Mouse (Mus musculus) spleen, adult 2 months (tissue): ENCODE results near the gene Fhl2. TPM values are rescaled to one million over a fixed set of nuclear protein-coding genes. Genes with fewer than 3 reads are reported as not detected.

Experiments
- DNase-seq, 2 experiments: peaks; one replicate each; pipeline versions ENCODE4 v3.0.0 to v3.0.0-alpha.2; 2012 to 2021; ENCODE audit warnings: low spot score in 2 of 2, low read depth in 1 of 2
- H3K27ac ChIP-seq: fragments of 200-500 bp; 2 replicates; pipeline ENCODE4 v1.5.1; 2012; ENCODE audit warnings: low read length, inconsistent platforms; ENCODE audit not compliant: insufficient read depth
- H3K27me3 ChIP-seq: fragments of 200-500 bp; 2 replicates; pipeline ENCODE4 v1.6.1; 2012; ENCODE audit warnings: mild to moderate bottlenecking, moderate library complexity, low read length, inconsistent platforms; ENCODE audit not compliant: control insufficient read depth, insufficient read depth
- H3K36me3 ChIP-seq: fragments of 200-500 bp; 2 replicates; pipeline ENCODE4 v1.6.1; 2012; ENCODE audit warnings: mild to moderate bottlenecking, low read length, inconsistent platforms; ENCODE audit not compliant: control insufficient read depth, insufficient read depth
- H3K4me1 ChIP-seq: fragments of 200-500 bp; 2 replicates; pipeline ENCODE4 v1.6.1; 2011; ENCODE audit warnings: inconsistent platforms; ENCODE audit not compliant: control insufficient read depth, insufficient read depth, insufficient read length
- H3K4me3 ChIP-seq: fragments of 200-500 bp; 2 replicates; pipeline ENCODE4 v1.5.1; 2011; ENCODE audit warnings: mild to moderate bottlenecking, inconsistent platforms; ENCODE audit not compliant: insufficient read depth, insufficient read length; ENCODE audit errors: extremely low read depth
- CTCF ChIP-seq: fragments of 200-500 bp; IDR thresholded peaks from 2 replicates; pipeline ENCODE4 v1.5.1; 2011; ENCODE audit warnings: mild to moderate bottlenecking, inconsistent platforms; ENCODE audit not compliant: insufficient read depth, insufficient read length, insufficient replicate concordance; ENCODE audit errors: extremely low read depth
- POLR2A ChIP-seq: fragments of 200-500 bp; IDR thresholded peaks from 2 replicates; pipeline ENCODE4 v1.6.1; 2011; ENCODE audit warnings: low read depth, low read length, inconsistent platforms
- WGBS: fragments of 180-500 bp; shearing (Covaris S2); methylation state at CpG from one replicate; pipeline ENCODE4 v1.1.7; 2018; 5-methylcytosine and 5-hydroxymethylcytosine counted together
- polyA plus RNA-seq: library from polyadenylated mRNA; depleted of rRNA; stranded (reverse); fragments of >200 nt; gene quantifications from 2 replicates; pipeline ENCODE4 v1.2.3, GENCODE M21; 2012

Gene Fhl2
- polyA plus RNA-seq, 1 experiment: 1.8 TPM

DNA sequence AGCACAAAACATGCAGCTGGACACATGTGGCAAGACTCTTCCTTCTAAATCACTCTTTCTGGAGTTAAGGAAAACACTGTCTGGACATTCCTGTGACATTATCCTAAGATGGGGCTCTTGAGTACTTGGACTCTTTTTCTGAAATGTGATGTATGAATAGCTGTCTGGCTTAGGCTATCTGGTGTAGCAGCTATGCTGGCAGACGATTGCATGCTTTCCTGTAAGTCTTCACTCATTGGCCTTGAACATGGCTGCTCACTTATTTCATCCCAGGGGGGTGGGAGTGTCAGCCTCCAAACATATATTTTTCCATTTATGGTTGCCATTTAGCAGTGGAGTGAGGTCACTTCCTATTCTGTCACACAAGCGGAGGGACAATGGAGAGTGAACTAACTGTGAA, 42.3 kb downstream of the Fhl2 start:
- TF ChIP-seq POLR2A (no peak), CTCF (no peak)
- Histone ChIP-seq H3K27ac (no peak overlapping the region), H3K4me3 (no peak overlapping the region), H3K27me3 (no peaks in the 10 kb centered on the region; the same call in 1 of the 2 replicates), H3K4me1 (no peaks in the 10 kb centered on the region), H3K36me3 (no peaks in the 10 kb centered on the region)
- no peak for DNase-seq
- WGBS: 70% methylated on average over 2 of the region's 2 CpGs

DNA sequence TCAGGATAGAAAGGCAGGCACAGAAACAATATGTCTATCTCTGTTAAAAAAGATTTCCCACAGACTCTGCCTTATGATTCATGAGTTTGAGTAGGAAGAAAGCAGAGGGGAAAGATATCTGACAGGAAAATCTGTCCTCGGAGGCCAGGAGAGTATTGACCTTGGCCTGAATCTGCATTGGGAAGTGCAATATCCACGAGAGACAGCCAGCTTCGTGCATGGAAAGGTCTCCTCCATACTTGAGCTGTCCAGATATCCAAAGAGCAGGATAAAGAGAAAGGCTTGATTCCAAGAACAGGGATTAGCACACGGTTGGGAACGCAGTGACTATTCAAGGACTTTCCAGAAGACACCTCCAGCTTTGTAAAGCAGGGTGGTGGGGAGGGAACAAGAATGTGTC, 43.2 kb downstream of the Fhl2 start:
- H3K27ac ChIP-seq: no peak overlapping the region
- TF ChIP-seq CTCF (no peak), POLR2A (no peak)

GRCm38 (mm10) chr1:43152626-43153025, 44.2 kb downstream of the Fhl2 start:
- no peak overlapping the region for H3K27ac ChIP-seq
- TF ChIP-seq POLR2A (no peak), CTCF (no peak)
- 88% methylated on average over 4 of the region's 4 CpGs for WGBS

More for the DNA sequence above, 43.2 kb downstream of the Fhl2 start:
- 85% methylated on average over 5 of the region's 5 CpGs for WGBS
- Histone ChIP-seq H3K27me3 (no peaks in the 10 kb centered on the region; the same call in 1 of the 2 replicates), H3K4me3 (no peak overlapping the region), H3K4me1 (no peaks in the 10 kb centered on the region), H3K36me3 (no peaks in the 10 kb centered on the region)
- no peak for DNase-seq

DNA sequence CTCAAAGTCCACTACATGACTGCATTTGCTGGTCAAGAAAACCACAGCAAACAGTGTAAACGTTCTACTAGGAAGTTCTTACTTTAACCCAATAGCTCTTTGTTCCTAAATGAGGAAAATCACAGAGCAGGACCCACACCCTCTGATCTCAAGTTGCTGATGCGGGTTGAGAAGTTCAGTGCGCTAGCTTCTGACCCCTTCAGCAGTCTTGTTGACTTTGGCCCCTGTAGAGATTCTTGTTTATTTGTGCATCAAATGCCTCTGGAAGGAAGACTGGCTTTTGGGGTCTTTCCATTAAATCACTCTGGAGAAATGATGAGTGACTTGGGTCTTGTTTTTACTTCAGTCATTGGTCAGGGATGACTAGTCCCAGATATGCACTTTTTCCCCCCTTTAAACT, 46.6 kb downstream of the Fhl2 start:
- WGBS: 67% methylated on average over 3 of the region's 3 CpGs
- no peak for DNase-seq
- H3K36me3 ChIP-seq: no peaks in the 10 kb centered on the region
- H3K4me1 ChIP-seq: no peaks in the 10 kb centered on the region
- no peak for TF ChIP-seq CTCF
- no peak for TF ChIP-seq POLR2A
- no peak overlapping the region for H3K27ac ChIP-seq
- H3K27me3 ChIP-seq: no peaks in the 10 kb centered on the region; the same call in 1 of the 2 replicates
- H3K4me3 ChIP-seq: no peak overlapping the region

More at GRCm38 (mm10) chr1:43152626-43153025, 44.2 kb downstream of the Fhl2 start:
- no peak for DNase-seq
- no peaks in the 10 kb centered on the region for H3K4me1 ChIP-seq
- no peak overlapping the region for H3K4me3 ChIP-seq
- no peaks in the 10 kb centered on the region; the same call in 1 of the 2 replicates for H3K27me3 ChIP-seq
- H3K36me3 ChIP-seq: no peaks in the 10 kb centered on the region

DNA sequence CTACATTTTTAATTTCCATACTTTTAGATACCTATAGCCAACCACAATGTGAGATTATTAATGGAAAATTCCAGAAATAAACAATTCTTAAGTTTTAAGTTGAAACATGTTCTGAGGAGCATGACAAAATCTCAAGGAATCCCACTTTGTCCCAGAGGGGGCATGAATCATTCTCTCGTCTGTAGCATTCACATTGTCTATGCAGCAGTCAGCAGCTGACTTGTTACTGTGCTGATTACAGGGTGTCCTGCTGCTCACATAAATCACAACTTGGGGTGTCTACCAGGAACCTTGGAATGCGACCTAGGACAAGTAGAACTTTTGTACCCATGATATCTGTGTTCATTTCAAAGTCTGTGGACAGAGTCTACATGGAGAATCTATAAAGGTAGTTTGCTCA, 49.3 kb downstream of the Fhl2 start:
- H3K4me3 ChIP-seq: no peak overlapping the region
- 81% methylated on average over 2 of the region's 2 CpGs for WGBS
- TF ChIP-seq POLR2A (no peak), CTCF (no peak)
- H3K27ac ChIP-seq: no peak overlapping the region
- H3K36me3 ChIP-seq: no peaks in the 10 kb centered on the region
- no peaks in the 10 kb centered on the region for H3K4me1 ChIP-seq
- no peaks in the 10 kb centered on the region; the same call in 1 of the 2 replicates for H3K27me3 ChIP-seq
- DNase-seq: no peak

- Histone ChIP-seq H3K36me3 (no peaks in the 10 kb centered on the region), H3K4me3 (no peak overlapping the region), H3K4me1 (no peaks in the 10 kb centered on the region), H3K27me3 (no peaks in the 10 kb centered on the region), H3K27ac (no peak overlapping the region)
- no peak for DNase-seq
- TF ChIP-seq POLR2A: no peak
- 77% methylated on average over 6 of the region's 6 CpGs for WGBS
Observed at GRCm38 (mm10) chr1:43145388-43145787, 51.4 kb downstream of the Fhl2 start.

- no peaks in the 10 kb centered on the region for H3K4me1 ChIP-seq
- no peaks in the 10 kb centered on the region for H3K36me3 ChIP-seq
- TF ChIP-seq CTCF (no peak), POLR2A (no peak)
- H3K4me3 ChIP-seq: no peak overlapping the region
- H3K27me3 ChIP-seq: no peaks in the 10 kb centered on the region
- H3K27ac ChIP-seq: no peak overlapping the region
- WGBS: 84% methylated on average over 8 of the region's 8 CpGs
- no peak for DNase-seq
Observed at GRCm38 (mm10) chr1:43144338-43144906, 52.4 kb downstream of the Fhl2 start.
